Mouse (Mus musculus): ENCODE results near the gene 4933411K16Rik.

GRCm38 (mm10) chr19:42006568-42006967 is 45.5 kb upstream of the 4933411K16Rik start:
- no peak for TF ChIP-seq CTCF (IDR thresholded peaks at IDR 0.05; ENCODE audit: control insufficient read depth, insufficient read depth, insufficient read length)
- peak; percentile 79 for TF ChIP-seq MAX (IDR thresholded peaks at IDR 0.05)
- no peak for TF ChIP-seq MYOD1 (IDR thresholded peaks at IDR 0.05; ENCODE audit: control insufficient read depth, insufficient read length, low read depth)
- no peak for TF ChIP-seq MYOG (IDR thresholded peaks at IDR 0.05; ENCODE audit: control insufficient read depth, extremely low read depth, insufficient read length)
